Mouse (Mus musculus) CD4-positive, CD25-positive, alpha-beta regulatory T cell, adult 4 months (primary cell): ENCODE measurements around the gene Ccni. TPM values are rescaled to one million over a fixed set of nuclear protein-coding genes. Genes with fewer than 3 reads are reported as not detected.

Experiments used
- ATAC-seq: one replicate; pipeline ENCODE4 v1.8.0; 2017
- polyA plus RNA-seq, 2 experiments: library from polyadenylated mRNA; unstranded; fragments of 100-300 nt; shearing (Covaris generic); gene quantifications; one replicate each; pipeline ENCODE4 v1.2.1; 2017

The Ccni gene
- polyA plus RNA-seq: 10 to 100 TPM; 75.1 to 88.5 TPM

DNA sequence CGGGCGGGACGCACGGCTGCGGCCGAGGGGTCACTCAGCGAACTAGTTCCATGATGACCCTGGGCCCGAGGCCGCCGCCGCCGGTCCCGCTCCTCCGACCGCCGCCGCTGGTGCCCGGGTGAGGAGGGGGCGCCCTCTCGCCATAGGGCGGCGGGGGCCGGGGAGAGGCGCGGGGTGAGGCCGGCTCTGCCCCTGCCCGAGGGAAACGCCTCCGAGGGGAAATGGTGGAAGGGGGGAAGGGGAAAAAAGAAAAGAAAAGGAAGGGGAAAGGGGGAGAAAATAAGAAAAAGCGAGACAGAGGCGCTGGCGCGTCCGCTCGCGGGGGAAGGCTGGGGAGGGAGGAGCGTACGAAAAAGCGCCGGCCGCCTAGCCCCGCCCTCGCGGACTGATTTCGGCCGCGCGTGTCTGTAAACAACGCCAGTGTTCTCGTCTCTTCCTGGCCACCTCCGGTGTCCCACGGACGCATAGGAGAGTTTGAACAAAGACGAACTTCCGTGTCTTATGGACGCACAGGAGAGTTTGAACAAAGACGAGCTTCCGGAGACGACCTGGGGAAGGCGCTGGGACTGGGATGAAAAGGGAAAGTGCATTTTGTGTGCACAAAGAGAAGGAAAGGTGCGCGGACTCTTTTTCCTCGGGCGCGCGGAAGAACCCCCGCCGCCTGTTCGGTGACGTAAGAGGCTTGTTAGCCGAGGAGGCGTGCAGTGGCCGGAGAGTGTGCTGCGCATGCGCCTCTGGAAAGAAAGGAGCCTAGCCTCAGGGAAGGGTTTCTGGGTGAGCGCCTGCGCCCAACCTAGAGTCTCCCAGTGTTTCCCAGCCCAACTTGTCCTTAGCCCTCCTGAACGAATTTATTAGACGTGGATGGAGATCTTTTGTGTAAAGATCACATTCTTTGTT lies at the start of gene Ccni, which contains the start of gene 2010109A12Rik:
TSS of gene Ccni (minus strand) at position 387 of the 897 bp plus-strand sequence.
TSS of gene 2010109A12Rik (plus strand) at position 410 of the 897 bp plus-strand sequence.
- peak; percentile 87 for ATAC-seq

DNA sequence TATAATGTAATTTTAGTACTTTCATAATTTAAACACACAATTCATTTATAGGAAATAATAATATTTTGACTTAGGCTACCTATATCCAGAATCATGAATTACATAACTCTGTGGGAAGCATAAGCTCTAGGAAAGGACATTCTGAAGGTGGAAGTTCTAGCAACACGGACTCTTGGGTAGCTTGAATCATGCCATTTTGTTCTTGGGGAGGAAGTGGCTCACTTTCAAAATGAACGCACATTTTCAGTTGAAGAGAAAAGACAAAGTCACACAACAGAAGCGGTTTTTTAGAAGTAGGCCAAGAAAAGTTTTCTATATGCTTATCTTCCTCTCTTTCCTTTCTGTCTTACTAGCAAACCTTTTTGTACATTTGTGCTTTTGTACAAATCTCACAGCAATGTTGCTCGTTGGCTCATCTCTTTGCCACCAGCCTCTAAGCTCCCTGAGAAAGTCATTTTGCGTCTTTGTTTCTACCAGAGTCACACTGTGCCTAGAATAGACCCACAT lies 49.5 kb upstream of the Ccni start:
- peak; percentile 49 for ATAC-seq

DNA sequence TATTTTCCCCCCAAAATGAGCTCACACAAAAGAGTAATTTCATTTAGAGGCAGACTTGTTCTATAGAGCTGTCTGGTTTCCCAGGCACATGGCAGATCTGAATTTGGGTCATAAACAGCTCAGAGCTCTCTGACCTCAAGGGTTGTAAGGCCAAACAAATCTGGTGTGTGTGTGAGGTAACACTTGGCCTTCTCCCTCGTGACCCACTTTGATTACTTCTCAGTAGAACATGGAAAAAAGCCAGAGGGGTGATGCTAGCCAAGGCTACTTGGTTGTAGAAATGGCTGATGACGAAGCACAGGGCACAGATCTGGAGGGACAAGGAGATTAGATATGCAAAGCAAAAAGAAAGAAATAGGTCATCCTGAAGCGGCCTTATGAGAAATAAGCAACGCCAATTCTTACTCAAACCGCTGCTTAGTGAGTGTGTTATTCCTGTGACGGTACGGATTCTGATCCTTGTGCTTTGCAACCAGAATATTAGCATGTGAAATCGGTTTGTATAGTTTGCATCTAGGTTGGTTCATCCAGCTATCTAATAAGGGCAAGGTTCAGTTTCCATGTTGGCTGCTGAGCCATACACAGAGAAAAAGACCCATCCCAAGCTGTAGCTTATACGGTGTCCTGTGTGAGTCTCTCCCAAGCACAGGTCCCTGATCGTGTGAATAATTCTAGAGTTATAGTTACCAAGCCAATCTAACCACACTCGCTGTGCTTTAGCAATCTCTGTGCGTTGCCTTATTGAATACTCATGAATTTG lies 44.9 kb upstream of the Ccni start:
- ATAC-seq: no peak

DNA sequence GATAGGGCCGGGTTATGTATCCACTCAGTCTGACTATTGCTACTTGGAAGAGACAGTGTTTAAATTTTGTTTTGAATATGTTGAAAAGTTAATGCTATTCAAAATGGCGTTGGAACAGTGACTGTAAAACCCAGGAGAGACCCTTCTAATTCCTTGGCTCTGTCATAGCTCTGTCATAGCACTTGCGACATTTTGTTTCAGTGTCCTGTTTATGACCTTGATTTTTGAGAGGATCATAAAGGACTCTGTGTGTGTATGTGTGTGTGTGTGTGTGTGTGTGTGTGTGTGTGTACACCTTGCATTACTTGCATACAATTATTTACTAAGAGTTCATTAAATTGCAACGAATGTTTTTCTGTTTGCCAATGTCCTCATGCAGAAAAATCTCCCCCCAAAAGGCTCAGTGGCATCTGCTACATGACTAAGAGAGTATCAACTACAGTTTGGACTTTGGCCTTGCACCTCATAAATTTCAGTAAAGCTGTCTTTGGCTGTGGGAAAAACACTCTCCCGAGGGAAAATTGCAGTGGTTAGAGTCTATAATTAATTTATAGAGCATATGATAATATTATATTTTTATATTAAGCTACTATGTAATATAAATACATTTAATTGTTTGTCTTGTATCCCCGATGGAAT lies 43.8 kb upstream of the Ccni start:
- ATAC-seq: no peak

DNA sequence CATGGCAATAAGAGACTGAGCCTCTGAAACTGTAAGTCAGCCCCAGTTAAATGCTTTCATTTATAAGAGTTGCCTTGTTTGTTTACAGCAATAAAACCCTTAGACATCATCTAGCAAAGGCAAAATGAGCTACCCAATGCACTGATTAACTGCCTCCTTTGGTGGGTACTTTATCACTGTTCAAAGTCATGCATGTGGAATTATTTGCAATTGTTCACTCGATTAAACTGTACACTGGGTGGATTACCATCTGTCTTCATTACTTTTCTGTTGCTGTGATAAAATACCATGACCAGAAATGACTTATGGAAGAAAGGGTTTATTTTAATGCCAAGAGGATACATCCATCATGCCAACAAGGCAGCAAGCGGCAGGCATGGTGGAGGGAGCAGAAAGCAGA lies 39.0 kb upstream of the Ccni start:
- no peak for ATAC-seq

DNA sequence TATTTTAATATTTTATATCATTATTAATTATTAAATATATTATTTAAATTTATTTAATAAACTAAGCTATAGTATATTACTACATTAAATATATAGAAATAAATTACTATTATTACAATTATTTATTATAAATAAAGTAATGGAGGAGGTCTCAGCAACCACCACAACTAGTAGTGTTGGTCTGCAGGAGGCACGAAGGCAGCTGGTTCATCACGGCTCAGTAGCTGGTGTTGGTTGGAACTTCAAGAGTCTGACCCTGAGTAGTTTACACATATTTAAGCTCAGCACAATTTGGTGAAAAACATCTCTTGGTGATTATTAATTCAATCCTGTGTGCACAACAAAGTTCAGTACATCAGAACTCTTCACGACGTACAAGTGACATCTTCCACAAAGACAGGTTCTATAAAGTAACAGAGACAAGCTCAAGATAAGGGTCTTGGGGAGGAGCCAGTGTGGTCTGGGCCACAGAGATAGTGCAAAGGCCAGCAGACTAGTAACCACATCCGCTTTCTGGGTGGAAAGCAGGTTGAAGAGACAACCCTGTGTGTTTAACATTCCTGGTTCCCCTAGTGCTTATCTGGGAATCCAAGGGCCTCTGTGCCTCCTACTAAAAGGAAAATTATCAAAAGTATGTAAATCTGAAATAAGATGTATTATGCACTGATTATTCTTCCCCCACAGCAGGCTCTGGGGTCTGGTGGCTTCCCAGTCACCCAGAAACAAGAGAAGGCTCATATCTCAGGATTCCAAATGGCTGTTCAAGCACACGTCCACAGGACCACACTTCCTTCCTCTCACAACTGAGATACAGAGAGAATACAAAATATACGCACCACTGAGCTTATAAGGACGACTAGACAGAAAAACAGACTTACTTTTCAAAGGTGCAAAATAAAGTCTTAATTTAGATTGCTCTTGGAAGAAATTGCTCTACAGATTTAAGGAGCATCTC lies 33.6 kb upstream of the Ccni start:
- ATAC-seq: no peak

DNA sequence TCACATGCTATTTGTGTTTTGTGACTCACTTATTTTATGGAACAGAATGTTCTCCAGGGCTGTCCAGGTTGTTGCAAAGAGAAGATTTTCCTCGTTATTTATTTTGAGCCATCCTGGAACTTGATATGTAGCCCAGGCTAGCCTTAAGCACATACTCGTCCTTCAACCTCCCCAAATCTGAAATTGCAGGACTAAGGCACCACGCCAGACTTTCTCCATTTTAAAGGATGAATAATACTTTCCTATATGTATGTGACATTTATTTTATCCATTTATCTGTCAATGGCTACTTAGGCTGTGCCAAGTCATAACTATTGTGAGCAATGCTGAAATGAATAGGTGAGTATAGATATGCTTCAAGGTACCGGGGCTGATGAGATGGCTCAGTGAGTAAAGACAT lies 30.2 kb upstream of the Ccni start:
- ATAC-seq: no peak

DNA sequence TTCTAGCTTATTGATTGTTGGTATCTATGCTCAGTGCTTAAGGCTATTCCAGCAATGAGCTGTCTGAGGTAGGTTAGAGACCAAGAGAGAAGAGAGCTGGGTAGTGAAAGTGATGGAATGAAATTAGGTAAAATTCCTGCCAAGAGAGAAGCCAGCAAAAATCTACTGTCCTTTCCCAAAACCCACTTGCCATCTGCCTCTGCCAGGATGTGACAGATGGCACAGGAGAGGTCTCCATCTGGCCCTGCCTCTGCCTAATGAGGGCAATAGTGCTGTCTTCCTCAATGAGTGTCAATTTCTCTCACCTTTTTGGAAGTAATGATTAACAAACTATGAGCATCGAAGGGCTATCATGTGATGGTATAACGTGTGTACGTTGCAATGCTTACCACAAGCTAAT lies 29.6 kb upstream of the Ccni start:
- ATAC-seq: no peak

DNA sequence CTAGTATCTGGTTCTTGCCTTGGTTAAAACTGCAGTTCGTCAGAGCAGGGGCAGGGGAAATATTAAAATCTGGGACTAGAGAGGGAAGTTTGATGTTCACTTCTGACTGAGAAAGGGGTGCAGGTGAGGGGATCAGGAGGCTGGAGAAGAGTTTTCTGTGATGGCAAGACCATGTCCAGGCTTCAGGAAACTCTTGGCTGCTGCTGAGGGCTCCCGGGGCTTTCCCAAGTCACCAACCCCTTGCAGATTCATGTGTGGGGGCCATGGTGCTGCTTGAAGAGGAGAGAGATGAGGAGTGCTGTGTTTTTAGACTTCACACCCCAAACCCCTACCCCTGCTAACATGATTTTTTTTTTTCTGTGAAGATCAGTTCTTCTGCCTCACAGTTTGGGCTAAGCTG lies 28.3 kb upstream of the Ccni start:
- ATAC-seq: no peak

DNA sequence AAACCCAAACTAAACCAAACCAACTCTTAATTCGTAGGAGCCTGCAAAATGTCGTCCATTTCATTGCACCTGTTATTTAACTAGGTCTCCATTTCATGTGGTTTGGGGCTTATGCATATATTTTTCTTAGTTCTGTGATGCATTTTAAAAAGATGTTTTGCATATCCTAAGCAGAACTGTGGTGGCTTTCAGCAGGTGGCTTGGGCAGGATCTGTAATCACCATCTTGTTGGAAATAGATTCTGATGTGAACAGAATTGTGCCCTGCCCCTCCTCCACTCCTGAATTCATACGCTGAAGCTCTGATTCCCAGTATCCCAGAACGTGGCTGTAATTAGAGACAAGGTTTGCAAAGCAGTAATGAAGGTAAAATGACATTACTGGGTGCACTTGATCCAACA lies 27.8 kb upstream of the Ccni start:
- ATAC-seq: no peak

DNA sequence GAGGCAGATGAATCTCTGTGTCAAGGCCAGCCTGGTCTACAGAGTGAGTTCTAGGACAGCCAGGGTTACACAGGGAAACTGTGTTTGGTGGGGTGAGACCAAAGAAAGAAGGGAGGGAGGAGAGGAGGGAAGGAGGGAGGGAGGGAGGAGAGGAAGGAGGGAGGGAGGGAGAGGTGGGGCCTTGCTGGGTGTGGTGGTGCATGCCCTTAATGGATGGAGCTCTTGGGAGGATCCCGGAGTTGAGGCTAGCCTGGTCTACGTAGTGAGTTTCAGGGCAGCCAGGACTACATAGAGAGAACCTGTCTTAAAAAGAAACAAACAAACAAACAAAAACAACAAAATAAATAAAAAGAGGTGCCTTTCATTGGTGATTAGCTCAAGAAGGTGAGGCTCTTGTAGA lies 26.5 kb upstream of the Ccni start:
- no peak for ATAC-seq

DNA sequence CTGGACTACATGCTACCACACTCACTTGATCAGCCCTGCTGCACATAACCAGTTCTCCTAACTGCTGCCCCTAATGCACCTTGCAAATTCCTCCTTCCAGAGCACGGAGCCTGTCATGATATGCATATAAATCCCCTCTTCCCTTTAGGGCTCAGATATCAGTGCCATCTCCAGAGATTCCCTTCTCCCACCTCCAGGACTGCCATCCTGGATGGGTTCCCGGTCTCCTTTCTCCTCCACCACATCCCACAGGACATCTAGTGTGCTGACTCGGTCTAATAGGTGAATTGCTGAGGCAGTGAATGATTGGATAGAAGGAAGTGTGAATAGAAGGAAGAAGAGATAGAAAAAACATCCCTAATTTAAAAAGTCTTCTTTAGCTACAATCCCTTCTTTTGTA lies 25.4 kb upstream of the Ccni start:
- no peak for ATAC-seq

DNA sequence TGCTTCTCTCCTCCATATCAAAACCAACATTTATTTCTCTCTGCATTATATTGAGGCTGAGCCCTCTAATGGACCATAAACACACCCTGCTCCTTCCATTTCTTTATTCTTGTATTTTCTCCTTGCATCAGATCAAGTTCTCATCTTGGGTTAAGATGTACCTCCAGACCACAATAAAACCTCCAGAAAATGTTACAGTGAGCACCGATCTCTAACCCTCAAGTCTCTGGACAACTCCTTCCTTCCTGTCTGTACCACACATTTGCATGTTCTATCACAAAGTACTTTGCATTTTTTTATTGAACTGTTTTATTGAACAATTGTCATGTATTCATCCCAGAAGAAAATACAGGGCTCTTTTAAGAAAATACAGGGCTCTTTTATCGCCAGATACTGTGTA lies 23.2 kb upstream of the Ccni start:
- ATAC-seq: peak; percentile 77

DNA sequence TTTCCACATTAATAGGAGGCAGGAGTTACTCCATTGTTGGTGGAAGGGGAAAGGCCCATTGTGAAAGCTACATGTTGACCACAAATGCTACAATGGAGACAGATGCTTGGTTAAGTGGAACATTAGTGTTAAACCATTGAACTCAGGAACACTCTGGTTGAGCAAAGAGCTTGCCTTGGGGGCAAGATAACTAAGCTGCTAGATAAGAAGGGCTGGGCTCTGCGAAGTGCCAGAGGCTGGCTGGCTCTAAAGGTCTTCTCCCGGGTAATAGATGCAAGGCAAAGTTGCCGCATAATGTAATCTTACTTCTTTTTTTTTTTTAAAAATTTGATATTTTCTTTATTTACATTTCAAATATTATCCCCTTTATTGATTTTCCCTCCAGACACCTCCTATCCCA lies 20.9 kb upstream of the Ccni start:
- no peak for ATAC-seq

DNA sequence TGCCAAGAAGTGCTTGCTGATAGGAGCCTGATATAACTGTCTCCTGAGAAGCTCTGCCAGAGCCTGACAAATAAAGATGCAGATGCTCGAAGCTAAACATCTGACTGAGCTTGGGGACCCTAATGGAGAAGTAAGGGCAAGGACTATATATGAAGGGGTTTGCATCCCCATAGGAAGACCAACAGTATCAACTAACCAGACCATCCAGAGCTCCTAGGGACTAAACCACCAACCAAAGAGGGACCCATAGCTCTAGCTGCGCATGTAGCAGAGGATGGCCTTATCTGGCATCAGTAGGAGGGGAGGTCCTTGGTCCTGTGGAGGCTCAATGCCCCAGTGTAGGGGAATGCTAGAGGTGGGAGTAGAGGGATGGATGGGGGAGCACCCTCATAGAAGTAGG lies 18.3 kb upstream of the Ccni start:
- ATAC-seq: no peak

DNA sequence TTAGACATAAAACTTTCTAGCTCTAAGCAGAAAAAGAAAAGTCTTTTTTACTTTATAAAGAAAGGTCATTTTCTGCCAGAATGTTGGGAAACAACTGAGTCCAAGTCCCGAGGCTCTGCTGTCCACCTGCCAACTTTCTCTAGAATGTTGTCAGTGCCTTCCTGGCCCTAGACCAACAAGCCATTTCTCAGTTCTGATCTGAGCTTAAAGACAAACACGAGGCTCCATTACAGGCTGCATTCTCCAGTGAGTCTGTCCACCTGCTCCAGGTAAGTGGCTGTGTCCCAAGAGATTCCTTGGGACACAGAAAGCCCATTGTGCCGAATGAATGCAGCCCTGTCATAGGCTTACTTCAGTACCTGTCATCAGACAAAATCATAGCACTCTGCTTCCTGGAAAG lies 15.4 kb upstream of the Ccni start:
- ATAC-seq: no peak

DNA sequence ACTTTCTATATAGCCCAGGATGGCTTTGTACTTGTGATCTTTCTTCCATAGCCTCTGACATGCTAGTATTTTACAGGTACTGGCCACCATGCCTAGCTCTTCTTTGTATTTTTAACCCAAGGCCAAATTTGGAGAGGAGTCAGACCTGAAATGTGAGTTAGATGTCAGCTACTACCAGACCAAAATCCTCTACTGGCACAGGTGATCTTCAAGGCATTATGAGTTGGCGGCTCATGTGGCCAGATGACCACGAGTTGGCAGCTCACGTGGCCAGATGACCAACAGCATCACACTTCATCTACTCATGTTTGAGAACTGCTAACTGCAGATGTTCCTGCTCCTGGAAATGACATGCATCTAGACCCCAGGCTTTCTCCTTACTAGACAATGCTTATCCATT lies 12.1 kb upstream of the Ccni start:
- no peak for ATAC-seq

DNA sequence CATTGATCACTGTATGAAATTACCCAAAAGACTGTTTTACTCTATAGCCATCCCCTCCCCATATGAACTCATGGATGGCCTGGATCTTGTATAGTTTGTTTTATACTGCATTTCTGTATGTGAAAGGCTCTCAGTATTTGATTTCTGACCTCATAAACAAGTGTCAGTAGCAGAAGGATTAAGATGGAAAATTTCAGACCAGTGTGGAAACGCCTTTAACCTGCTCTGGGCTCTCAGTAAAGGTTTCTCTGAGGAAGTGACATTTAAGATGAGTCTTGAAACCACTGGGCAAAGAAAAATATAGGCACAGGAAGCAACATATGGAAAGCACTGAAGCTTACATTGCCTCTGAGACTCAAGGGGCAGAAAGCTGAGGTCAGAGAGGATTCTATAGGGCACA lies 1.3 kb upstream of the Ccni start:
- no peak for ATAC-seq

DNA sequence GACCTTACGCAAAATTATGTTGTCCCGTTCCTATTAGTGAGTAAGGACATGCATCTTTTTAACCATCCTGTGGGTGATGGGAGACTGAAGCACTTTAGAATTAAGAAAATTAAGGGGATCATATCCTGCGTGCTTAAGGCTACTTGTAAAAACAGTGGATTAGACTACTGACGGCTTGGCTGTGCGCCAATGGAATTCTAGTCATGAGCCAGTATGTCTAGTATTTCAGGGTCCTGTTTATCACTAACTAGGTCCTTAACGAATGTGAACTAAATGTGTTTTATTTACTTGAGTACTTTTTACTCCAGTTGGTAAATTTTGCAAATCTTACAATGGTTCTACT lies 682 bp upstream of the Ccni start:
- ATAC-seq: peak; percentile 10

DNA sequence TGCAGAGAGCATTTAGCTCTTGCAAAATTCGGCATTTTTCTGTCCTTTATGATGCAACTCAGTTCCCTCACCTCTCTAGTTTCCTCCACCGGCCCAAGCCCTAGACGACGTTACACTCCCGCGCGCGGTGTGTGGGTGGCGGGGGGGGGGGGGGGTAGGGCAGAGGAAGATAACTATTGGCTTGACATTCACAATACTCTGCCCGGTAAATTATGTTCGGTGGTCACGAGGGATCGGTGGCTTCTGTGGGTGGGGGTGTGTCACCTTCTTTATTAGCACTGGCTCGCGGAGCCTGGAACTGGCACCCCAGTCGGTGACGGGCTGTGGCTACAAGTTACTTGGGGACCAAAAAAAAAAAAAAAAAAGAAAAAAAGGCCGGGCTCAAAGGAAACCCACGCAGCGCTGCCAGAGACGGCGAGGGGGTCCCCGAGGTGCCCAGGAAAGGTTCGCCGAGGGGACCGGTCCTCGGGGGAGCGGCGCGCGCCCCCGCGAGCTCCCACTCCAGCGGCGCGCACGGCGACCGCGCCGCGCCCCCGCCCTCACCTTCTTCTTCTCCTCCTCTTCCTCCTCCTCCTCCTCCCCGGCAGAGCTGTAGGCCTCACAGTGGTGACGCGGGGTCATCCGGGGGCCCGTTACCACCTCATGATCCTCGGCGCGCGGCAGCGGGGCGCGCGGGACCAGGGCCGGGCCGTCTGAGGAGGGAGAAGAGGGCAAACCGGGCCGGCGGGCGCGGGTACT lies 755 bp downstream of the Ccni start:
- ATAC-seq: peak; percentile 30

DNA sequence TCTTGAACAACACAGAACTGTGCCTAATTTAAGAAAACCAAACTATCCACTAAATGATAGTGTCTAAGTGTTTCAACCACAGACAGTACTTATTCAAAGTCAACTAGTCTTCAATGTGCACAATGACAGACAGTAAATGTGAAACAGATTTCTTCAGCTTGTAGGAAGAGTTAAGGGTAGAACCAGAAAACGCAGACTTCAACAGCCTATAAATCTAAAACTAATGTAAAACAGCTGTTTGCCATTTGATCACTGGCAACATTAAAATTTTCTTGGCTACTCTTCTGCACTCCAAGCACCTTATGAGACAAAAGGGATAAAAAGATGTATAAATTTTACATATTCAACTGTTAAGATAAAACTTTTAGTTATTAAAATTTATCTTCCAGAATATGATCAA lies 5.1 kb downstream of the Ccni start:
- no peak for ATAC-seq
